Mouse (Mus musculus) megakaryocyte-erythroid progenitor cell, adult 5-6 weeks (primary cell): Measurements from ENCODE around the gene Ano2. TPM values are rescaled to one million over a fixed set of nuclear protein-coding genes. Genes with fewer than 3 reads are reported as not detected.

Experiments used
- ATAC-seq: replicated peaks from 2 replicates; pipeline ENCODE4 v1.8.0; 2016; ENCODE audit warnings: mild to moderate bottlenecking, inconsistent platforms; ENCODE audit not compliant: severe bottlenecking, poor library complexity, low FRiP score, low TSS enrichment
- total RNA-seq, 2 experiments: library from RNA; stranded (forward) in 1 of 2; stranded (reverse) in 1 of 2; fragments of 200-1000, 215-1000 nt in 1 of 2; fragments of >200 nt in 1 of 2; fragmentation: Nextera tagmentation in 1 of 2; gene quantifications; 2 replicates each; pipeline ENCODE4 v1.2.3; 2014 to 2017

The Ano2 gene
- not detected in 2 replicates for total RNA-seq (2014; fragmentation: Nextera tagmentation)
- total RNA-seq (2017) = not detected in 2 replicates

- no peak for ATAC-seq
Measured at GRCm38 (mm10) chr6:125690057-125690703, at the start of gene Ano2. TSS of gene Ano2 (plus strand) at chr6:125690419.

GRCm38 (mm10) chr6:125640486-125640885 lies 49.7 kb upstream of the Ano2 start:
- ATAC-seq = no peak

GRCm38 (mm10) chr6:125641146-125641545 lies 49.1 kb upstream of the Ano2 start:
- no peak for ATAC-seq

GRCm38 (mm10) chr6:125648964-125649363 lies 41.3 kb upstream of the Ano2 start:
- ATAC-seq = no peak

- ATAC-seq = no peak
Measured at GRCm38 (mm10) chr6:125651335-125651734, 38.9 kb upstream of the Ano2 start.

GRCm38 (mm10) chr6:125653416-125653815 lies 36.8 kb upstream of the Ano2 start:
- no peak for ATAC-seq

GRCm38 (mm10) chr6:125656921-125657320 lies 33.3 kb upstream of the Ano2 start:
- ATAC-seq = no peak

DNA sequence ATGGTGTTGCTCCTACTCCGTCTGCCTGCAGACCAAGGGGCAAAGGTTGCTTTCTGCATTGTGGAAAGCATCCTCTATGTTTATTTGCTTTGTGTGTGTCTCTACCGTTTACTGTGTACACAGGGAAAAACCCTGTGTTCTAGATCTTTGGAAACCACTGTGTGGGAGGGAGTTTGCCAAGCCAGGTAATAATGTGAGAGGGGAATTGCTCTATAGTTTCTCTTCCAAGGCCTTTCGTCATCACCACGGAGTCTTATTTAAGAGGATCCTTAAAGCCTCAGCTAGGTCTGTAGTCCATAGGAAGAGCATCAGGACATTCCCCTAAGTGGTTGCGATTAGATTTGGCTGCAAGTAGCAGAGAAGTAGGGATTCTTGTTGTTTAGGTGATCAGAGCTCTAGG lies 32.3 kb upstream of the Ano2 start:
- ATAC-seq = no peak

DNA sequence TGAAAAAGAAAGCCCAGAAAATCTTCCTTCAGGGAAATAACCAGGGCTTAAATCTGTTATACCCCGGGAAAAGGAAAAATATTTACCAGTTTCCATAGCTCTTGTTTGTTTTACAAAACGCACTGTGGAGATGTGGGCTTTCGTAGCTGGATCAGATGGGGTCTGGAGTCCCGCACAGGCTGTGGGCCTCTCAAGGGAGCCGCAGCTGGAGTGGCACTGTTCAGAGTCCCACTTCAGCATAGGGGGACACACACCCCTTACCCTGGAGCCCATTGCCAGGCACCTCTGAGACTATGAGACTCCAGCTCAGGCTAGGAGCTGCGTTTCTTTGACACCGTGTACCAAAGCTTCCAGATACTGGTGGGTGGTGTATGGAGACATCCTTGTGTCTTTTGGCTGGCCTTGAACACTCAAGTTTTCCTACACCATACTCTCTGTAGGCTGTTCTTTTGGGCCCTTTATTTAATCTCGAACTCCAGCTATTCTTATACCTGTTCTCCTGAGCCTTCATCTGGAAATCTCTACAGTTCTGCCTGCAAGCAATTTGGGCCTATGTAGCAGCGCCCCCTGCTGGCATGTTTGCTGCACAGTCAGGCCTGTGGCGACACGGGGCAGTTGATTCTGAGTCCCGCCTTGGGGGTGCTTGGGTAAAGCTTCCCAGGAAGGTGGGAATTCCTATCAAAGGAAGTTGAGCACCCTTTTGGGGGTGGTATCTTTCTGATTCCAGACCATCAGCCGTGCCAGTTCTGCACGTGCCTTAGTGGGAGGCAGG lies 28.9 kb upstream of the Ano2 start:
- peak; percentile 77 for ATAC-seq

DNA sequence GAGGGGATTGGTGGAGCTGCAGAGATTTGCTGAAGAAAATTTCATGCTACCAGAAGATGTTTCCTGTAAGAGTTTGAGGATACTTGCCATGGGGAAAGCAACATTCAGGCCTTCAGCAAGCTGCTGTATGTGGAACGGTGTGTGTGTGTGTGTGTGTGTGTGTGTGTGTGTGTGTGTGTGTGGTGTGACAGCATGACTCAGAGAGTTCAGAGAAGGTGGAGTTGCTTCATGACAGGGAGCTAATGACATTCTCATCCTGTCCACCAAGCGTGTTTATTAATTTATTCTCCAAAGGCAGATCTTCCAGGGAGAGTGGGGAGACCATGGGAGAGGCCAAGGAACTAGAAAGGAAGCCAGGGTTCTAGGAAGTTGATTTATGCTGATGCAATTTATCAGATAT lies 26.3 kb upstream of the Ano2 start:
- ATAC-seq = no peak

- ATAC-seq = no peak
Measured at GRCm38 (mm10) chr6:125671835-125672234, 18.4 kb upstream of the Ano2 start.

DNA sequence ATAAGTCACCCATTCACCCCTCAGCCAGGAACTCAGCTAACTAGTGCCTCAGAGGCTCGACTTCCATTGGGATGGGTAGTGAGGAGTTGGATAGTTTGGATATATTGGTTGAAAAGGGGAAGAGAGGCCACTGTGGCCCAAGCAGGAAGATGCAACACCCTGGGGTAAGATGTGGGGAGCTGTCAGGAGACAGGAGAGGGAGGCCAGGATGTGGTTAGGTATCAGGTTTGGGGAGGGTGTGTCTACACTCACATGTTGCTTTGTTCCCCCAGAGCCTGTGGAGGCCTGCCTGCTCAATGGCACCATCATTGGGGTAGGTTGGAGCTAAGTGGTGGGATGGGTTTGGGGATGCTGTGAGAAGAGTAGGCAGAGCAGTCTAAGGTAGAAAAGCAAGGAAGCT lies 11.7 kb upstream of the Ano2 start:
- ATAC-seq = no peak

- ATAC-seq = no peak
Measured at GRCm38 (mm10) chr6:125680613-125681012, 9.6 kb upstream of the Ano2 start.

- no peak for ATAC-seq
Measured at GRCm38 (mm10) chr6:125685420-125685819, 4.8 kb upstream of the Ano2 start.

GRCm38 (mm10) chr6:125687986-125688385 lies 2.2 kb upstream of the Ano2 start:
- no peak for ATAC-seq

DNA sequence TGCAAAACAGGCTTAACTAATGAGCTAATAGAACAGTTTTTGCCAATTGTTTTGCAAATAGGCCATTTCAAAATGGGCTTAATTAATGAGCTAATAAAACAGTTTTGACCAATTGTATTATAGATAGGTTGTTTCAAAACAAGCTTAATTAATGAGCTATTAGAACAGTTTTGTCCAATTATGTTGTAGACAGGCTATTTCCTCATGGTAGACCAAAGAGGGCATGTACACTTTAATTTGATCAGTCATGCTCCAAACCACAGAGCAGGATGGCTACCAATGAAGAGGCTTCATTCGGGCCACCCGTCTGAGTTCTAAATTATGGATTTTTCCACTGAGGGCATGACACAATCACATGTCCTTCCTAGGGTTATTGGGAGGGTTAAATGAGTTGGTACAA lies 10.9 kb downstream of the Ano2 start:
- ATAC-seq = no peak

- no peak for ATAC-seq
Measured at GRCm38 (mm10) chr6:125711261-125711660, 21.0 kb downstream of the Ano2 start.

GRCm38 (mm10) chr6:125726408-125726807 lies 36.2 kb downstream of the Ano2 start:
- no peak for ATAC-seq

- no peak for ATAC-seq
Measured at GRCm38 (mm10) chr6:125727484-125727911, 37.3 kb downstream of the Ano2 start.

GRCm38 (mm10) chr6:125729471-125729870 lies 39.3 kb downstream of the Ano2 start:
- ATAC-seq = no peak

- no peak for ATAC-seq
Measured at GRCm38 (mm10) chr6:125729986-125730535, 39.8 kb downstream of the Ano2 start.
